Mouse (Mus musculus): Measurements from ENCODE around the gene Trex1. TPM values are rescaled to one million over a fixed set of nuclear protein-coding genes. Genes with fewer than 3 reads are reported as not detected.

Gene Trex1
- polyA plus RNA-seq, 1 experiment from 2014 or later: 11.9 TPM

- Histone ChIP-seq H3K27me3 (replicated peaks; ENCODE audit: control insufficient read depth, insufficient read depth, low read length) (no peaks in the 10 kb centered on the region), H3K9me3 (replicated peaks; ENCODE audit: control insufficient read depth, low read length) (no peaks in the 10 kb centered on the region), H3K4me1 (ENCODE audit: control insufficient read depth, insufficient read depth, low read length) (peaks cover 31% of the 10 kb centered on the region), H3K9ac (ENCODE audit: low read length) (peak overlapping the region; percentile 99; the same call in 1 of the 2 replicates), H3K36me3 (ENCODE audit: control insufficient read depth, insufficient read depth, low read length) (peaks cover 48% of the 10 kb centered on the region), H3K4me2 (ENCODE audit: low read length) (peak overlapping the region; percentile 74), H3K27ac (ENCODE audit: low read depth, low read length) (peak overlapping the region; percentile 100; the same call in 1 of the 2 replicates), H3K4me3 (ENCODE audit: low read depth, low read length) (peak overlapping the region; percentile 75; the same call in 1 of the 2 replicates)
- WGBS: 55% methylated on average over 6 of the region's 6 CpGs
- DNase-seq (ENCODE audit: low spot score): peak; percentile 65
- no peak for ATAC-seq
These were observed 39.4 kb upstream of the Trex1 start for GRCm38 (mm10) chr9:109098969-109099368.

- Histone ChIP-seq H3K4me2 (ENCODE audit: low read length) (peak overlapping the region; percentile 74), H3K4me1 (ENCODE audit: control insufficient read depth, insufficient read depth, low read length) (peaks cover 34% of the 10 kb centered on the region), H3K9me3 (replicated peaks; ENCODE audit: control insufficient read depth, low read length) (no peaks in the 10 kb centered on the region), H3K9ac (ENCODE audit: low read length) (peak overlapping the region; percentile 99), H3K36me3 (ENCODE audit: control insufficient read depth, insufficient read depth, low read length) (peaks cover 43% of the 10 kb centered on the region), H3K27me3 (replicated peaks; ENCODE audit: control insufficient read depth, insufficient read depth, low read length) (no peaks in the 10 kb centered on the region), H3K4me3 (ENCODE audit: low read depth, low read length) (peak overlapping the region; percentile 75; the same call in 1 of the 2 replicates), H3K27ac (ENCODE audit: low read depth, low read length) (peak overlapping the region; percentile 100)
- DNase-seq (ENCODE audit: low spot score) (no peak), ATAC-seq (no peak)
- 84% methylated on average over 8 of the region's 8 CpGs for WGBS
These were observed 38.8 kb upstream of the Trex1 start for GRCm38 (mm10) chr9:109098366-109098765.

GRCm38 (mm10) chr9:109097831-109098230 lies 38.3 kb upstream of the Trex1 start:
- ATAC-seq (no peak), DNase-seq (ENCODE audit: low spot score) (peak; percentile 41)
- WGBS: 37% methylated on average over 5 of the region's 5 CpGs
- Histone ChIP-seq H3K9me3 (replicated peaks; ENCODE audit: control insufficient read depth, low read length) (no peaks in the 10 kb centered on the region), H3K36me3 (ENCODE audit: control insufficient read depth, insufficient read depth, low read length) (peaks cover 40% of the 10 kb centered on the region), H3K4me1 (ENCODE audit: control insufficient read depth, insufficient read depth, low read length) (peaks cover 34% of the 10 kb centered on the region), H3K4me3 (ENCODE audit: low read depth, low read length) (peak overlapping the region; percentile 75), H3K27me3 (replicated peaks; ENCODE audit: control insufficient read depth, insufficient read depth, low read length) (no peaks in the 10 kb centered on the region), H3K4me2 (ENCODE audit: low read length) (peak overlapping the region; percentile 74), H3K27ac (ENCODE audit: low read depth, low read length) (peak overlapping the region; percentile 100), H3K9ac (ENCODE audit: low read length) (peak overlapping the region; percentile 99)

GRCm38 (mm10) chr9:109097291-109097690 lies 37.8 kb upstream of the Trex1 start:
- Histone ChIP-seq H3K27ac (ENCODE audit: low read depth, low read length) (peak overlapping the region; percentile 100), H3K9me3 (replicated peaks; ENCODE audit: control insufficient read depth, low read length) (no peaks in the 10 kb centered on the region), H3K9ac (ENCODE audit: low read length) (peak overlapping the region; percentile 99), H3K4me2 (ENCODE audit: low read length) (peak overlapping the region; percentile 74), H3K4me3 (ENCODE audit: low read depth, low read length) (peak overlapping the region; percentile 75), H3K36me3 (ENCODE audit: control insufficient read depth, insufficient read depth, low read length) (peaks cover 37% of the 10 kb centered on the region), H3K4me1 (ENCODE audit: control insufficient read depth, insufficient read depth, low read length) (peaks cover 34% of the 10 kb centered on the region), H3K27me3 (replicated peaks; ENCODE audit: control insufficient read depth, insufficient read depth, low read length) (no peaks in the 10 kb centered on the region)
- DNase-seq (ENCODE audit: low spot score) (peak; percentile 21), ATAC-seq (no peak)
- 10% methylated on average over 6 of the region's 6 CpGs for WGBS

GRCm38 (mm10) chr9:109096856-109097255 lies 37.3 kb upstream of the Trex1 start:
- no peak for ATAC-seq
- peak overlapping the region; percentile 99 for H3K9ac ChIP-seq (ENCODE audit: low read length)
- peak overlapping the region; percentile 74 for H3K4me2 ChIP-seq (ENCODE audit: low read length)
- 10% methylated on average over 6 of the region's 6 CpGs for WGBS
- H3K4me1 ChIP-seq (ENCODE audit: control insufficient read depth, insufficient read depth, low read length): peaks cover 34% of the 10 kb centered on the region
- H3K4me3 ChIP-seq (ENCODE audit: low read depth, low read length): peak overlapping the region; percentile 75
- no peaks in the 10 kb centered on the region for H3K9me3 ChIP-seq (replicated peaks; ENCODE audit: control insufficient read depth, low read length)
- H3K27ac ChIP-seq (ENCODE audit: low read depth, low read length): peak overlapping the region; percentile 100
- no peaks in the 10 kb centered on the region for H3K27me3 ChIP-seq (replicated peaks; ENCODE audit: control insufficient read depth, insufficient read depth, low read length)
- peaks cover 36% of the 10 kb centered on the region for H3K36me3 ChIP-seq (ENCODE audit: control insufficient read depth, insufficient read depth, low read length)
- peak; percentile 36 for DNase-seq (ENCODE audit: low spot score)

- H3K36me3 ChIP-seq (ENCODE audit: control insufficient read depth, insufficient read depth, low read length): peaks cover 36% of the 10 kb centered on the region
- H3K9me3 ChIP-seq (replicated peaks; ENCODE audit: control insufficient read depth, low read length): no peaks in the 10 kb centered on the region
- H3K4me2 ChIP-seq (ENCODE audit: low read length): peak overlapping the region; percentile 74
- H3K4me3 ChIP-seq (ENCODE audit: low read depth, low read length): peak overlapping the region; percentile 75
- H3K27ac ChIP-seq (ENCODE audit: low read depth, low read length): peak overlapping the region; percentile 100
- peak overlapping the region; percentile 99 for H3K9ac ChIP-seq (ENCODE audit: low read length)
- 3% methylated on average over 9 of the region's 9 CpGs for WGBS
- peaks cover 34% of the 10 kb centered on the region for H3K4me1 ChIP-seq (ENCODE audit: control insufficient read depth, insufficient read depth, low read length)
- no peaks in the 10 kb centered on the region for H3K27me3 ChIP-seq (replicated peaks; ENCODE audit: control insufficient read depth, insufficient read depth, low read length)
- DNase-seq (ENCODE audit: low spot score): peak; percentile 69
- peak; percentile 13; the same call in 1 of the 2 replicates for ATAC-seq
These were observed 36.7 kb upstream of the Trex1 start for GRCm38 (mm10) chr9:109096251-109096661.

GRCm38 (mm10) chr9:109095137-109095982 lies 35.8 kb upstream of the Trex1 start, which contains the start of gene Plxnb1:
Plxnb1 (plus strand) TSS chr9:109095389.
- peaks cover 34% of the 10 kb centered on the region for H3K4me1 ChIP-seq (ENCODE audit: control insufficient read depth, insufficient read depth, low read length)
- peak within 1 kb of the TSS; percentile 100 for H3K27ac ChIP-seq (ENCODE audit: low read depth, low read length)
- under 1% methylated on average over 85 of the region's 102 CpGs for WGBS
- peak within 1 kb of the TSS; percentile 74 for H3K4me2 ChIP-seq (ENCODE audit: low read length)
- H3K9ac ChIP-seq (ENCODE audit: low read length): peak within 1 kb of the TSS; percentile 99
- ATAC-seq (peak; percentile 74), DNase-seq (ENCODE audit: low spot score) (peak; percentile 92)
- no peaks in the 10 kb centered on the region for H3K9me3 ChIP-seq (replicated peaks; ENCODE audit: control insufficient read depth, low read length)
- H3K27me3 ChIP-seq (replicated peaks; ENCODE audit: control insufficient read depth, insufficient read depth, low read length): no peaks in the 10 kb centered on the region
- peak within 1 kb of the TSS; percentile 75 for H3K4me3 ChIP-seq (ENCODE audit: low read depth, low read length)
- peaks cover 31% of the 10 kb centered on the region for H3K36me3 ChIP-seq (ENCODE audit: control insufficient read depth, insufficient read depth, low read length)

GRCm38 (mm10) chr9:109094553-109095136 lies 35.1 kb upstream of the Trex1 start:
- H3K36me3 ChIP-seq (ENCODE audit: control insufficient read depth, insufficient read depth, low read length): peaks cover 29% of the 10 kb centered on the region
- H3K4me1 ChIP-seq (ENCODE audit: control insufficient read depth, insufficient read depth, low read length): peaks cover 34% of the 10 kb centered on the region
- DNase-seq (ENCODE audit: low spot score) (peak; percentile 27), ATAC-seq (no peak; the same call in 1 of the 2 replicates)
- no peaks in the 10 kb centered on the region for H3K9me3 ChIP-seq (replicated peaks; ENCODE audit: control insufficient read depth, low read length)
- peak overlapping the region; percentile 99 for H3K9ac ChIP-seq (ENCODE audit: low read length)
- peak overlapping the region; percentile 74 for H3K4me2 ChIP-seq (ENCODE audit: low read length)
- H3K27ac ChIP-seq (ENCODE audit: low read depth, low read length): peak overlapping the region; percentile 100
- WGBS: under 1% methylated on average over 21 of the region's 21 CpGs
- H3K4me3 ChIP-seq (ENCODE audit: low read depth, low read length): peak overlapping the region; percentile 75
- no peaks in the 10 kb centered on the region for H3K27me3 ChIP-seq (replicated peaks; ENCODE audit: control insufficient read depth, insufficient read depth, low read length)
